Mouse (Mus musculus): ENCODE results near the gene Gpatch2. TPM values are rescaled to one million over a fixed set of nuclear protein-coding genes. Genes with fewer than 3 reads are reported as not detected.

Gene Gpatch2
- polyA plus RNA-seq, 1 experiment from 2014 or later: 30.4 TPM

DNA sequence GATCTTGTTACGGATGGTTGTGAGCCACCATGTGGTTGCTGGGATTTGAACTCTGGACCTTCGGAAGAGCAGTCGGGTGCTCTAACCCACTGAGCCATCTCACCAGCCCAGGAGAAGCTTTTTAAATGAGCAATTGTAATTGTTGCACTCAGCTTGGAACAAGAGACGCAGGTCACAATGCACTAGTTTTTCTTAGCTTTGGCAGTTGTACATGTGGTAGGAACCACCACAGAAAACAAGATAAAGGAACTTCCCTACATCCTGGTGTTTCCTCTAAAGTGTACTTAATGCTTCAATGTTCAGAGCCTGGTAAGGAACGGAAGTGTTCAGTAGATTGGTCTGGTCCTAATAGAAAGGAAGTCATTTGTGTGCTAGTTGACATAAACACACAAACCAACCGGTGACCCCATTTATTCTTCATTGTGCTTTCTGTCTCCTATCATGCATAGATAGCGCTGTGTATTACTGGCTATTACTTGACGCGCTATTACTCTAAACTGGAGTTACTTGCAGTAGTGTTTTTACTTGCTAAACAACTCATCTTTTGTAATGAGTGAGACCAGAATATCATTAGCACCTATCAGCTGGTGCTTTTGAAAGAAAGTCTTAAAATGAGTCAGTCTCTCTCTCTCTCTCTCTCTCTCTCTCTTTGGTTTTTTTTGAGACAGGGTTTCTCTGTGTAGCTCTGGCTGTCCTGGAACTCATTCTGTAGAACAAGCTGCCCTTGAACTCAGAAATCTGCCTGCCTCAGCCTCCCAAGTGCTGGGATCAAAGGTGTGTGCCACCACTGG lies 1.5 kb downstream of the Gpatch2 start:
- Histone ChIP-seq H3K27ac (ENCODE audit: low read depth, low read length) (no peak overlapping the region), H3K4me2 (ENCODE audit: low read depth) (no peak overlapping the region), H3K4me1 (ENCODE audit: control insufficient read depth, insufficient read depth, low read length) (0 out of 2 replicates have a peak, but pooled peaks cover 3% of the 10 kb centered on the region), H3K9ac (ENCODE audit: low read length) (no peak overlapping the region), H3K27me3 (ENCODE audit: control insufficient read depth, insufficient read depth, low read length) (no peaks in the 10 kb centered on the region), H3K4me3 (ENCODE audit: low read depth, low read length) (no peak overlapping the region), H3K36me3 (ENCODE audit: control insufficient read depth, insufficient read depth, low read length) (no peaks in the 10 kb centered on the region), H3K9me3 (ENCODE audit: control insufficient read depth, low read length) (no peaks in the 10 kb centered on the region)
- no peak for ATAC-seq (ENCODE audit: insufficient read depth, low FRiP score, low TSS enrichment)
- DNase-seq (ENCODE audit: low spot score): no peak
- WGBS: 93% methylated on average over 9 of the region's 9 CpGs

DNA sequence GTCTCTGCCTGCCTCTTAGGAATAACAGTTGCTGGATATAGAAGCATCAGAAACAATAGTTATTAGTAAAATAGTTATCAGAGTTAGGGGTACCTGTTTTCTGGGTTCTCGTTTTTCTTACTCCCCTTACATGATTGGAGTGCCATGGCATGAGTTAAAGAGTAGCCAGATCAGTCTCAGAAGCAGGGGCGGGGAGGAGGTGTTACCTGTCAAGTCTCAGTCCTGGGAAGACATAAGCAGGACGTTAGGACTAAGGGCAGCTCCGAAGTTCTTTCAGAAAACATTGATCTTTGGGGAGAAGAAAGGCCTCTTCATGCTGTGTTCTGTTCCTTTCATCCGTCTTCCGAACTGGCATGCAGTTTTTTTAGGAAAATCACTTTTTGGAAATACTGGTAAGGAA lies 5.4 kb downstream of the Gpatch2 start:
- 79% methylated on average over 6 of the region's 6 CpGs for WGBS
- no peaks in the 10 kb centered on the region for H3K27me3 ChIP-seq (ENCODE audit: control insufficient read depth, insufficient read depth, low read length)

DNA sequence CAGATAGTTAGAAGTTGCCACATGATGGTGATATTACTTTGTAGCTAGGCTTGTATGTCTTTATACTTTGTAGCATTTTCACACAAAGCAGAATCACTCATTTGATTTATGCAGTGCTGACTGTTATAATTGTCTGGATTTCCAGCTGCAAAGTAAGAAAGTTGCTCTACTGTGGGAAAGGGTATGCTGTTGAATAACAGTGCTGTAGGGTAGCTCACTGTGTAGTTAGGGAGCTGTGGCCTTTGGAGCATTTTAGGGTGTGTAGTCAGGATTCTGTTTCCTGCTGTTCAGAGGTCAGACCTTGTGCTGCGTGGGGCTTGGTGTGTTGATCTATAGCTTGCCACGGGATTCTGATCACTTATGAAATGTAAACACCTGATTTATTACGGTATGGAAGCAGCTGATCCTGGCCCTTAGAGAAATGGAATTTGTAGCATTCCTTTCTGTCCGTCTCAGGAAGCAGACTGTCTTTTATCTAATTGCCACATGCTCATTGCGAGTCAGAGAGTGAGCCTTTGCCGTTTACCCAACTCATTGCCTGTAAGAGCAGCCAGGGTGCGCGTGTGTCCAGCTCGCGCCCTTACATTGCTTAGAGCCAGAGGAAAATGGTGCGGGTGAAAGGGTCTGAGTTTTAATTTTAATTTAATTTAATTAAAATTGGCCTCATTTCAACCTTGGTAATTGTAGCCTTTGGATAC lies 11.2 kb downstream of the Gpatch2 start:
- Histone ChIP-seq H3K4me1 (ENCODE audit: control insufficient read depth, insufficient read depth, low read length) (0 out of 2 replicates have a peak, but pooled peaks cover 2% of the 10 kb centered on the region), H3K9me3 (ENCODE audit: control insufficient read depth, low read length) (no peaks in the 10 kb centered on the region), H3K27ac (ENCODE audit: low read depth, low read length) (no peak overlapping the region), H3K9ac (ENCODE audit: low read length) (no peak overlapping the region), H3K36me3 (ENCODE audit: control insufficient read depth, insufficient read depth, low read length) (no peaks in the 10 kb centered on the region), H3K27me3 (ENCODE audit: control insufficient read depth, insufficient read depth, low read length) (no peaks in the 10 kb centered on the region), H3K4me2 (ENCODE audit: low read depth) (no peak overlapping the region), H3K4me3 (ENCODE audit: low read depth, low read length) (no peak overlapping the region)
- DNase-seq (ENCODE audit: low spot score) (no peak), ATAC-seq (ENCODE audit: insufficient read depth, low FRiP score, low TSS enrichment) (no peak)
- WGBS: 76% methylated on average over 11 of the region's 11 CpGs

More for the DNA sequence above, 5.4 kb downstream of the Gpatch2 start:
- no peak for ATAC-seq (ENCODE audit: insufficient read depth, low FRiP score, low TSS enrichment)
- no peak for DNase-seq (ENCODE audit: low spot score)
- no peak overlapping the region for H3K9ac ChIP-seq (ENCODE audit: low read length)
- H3K4me3 ChIP-seq (ENCODE audit: low read depth, low read length): no peak overlapping the region
- H3K4me2 ChIP-seq (ENCODE audit: low read depth): no peak overlapping the region
- H3K36me3 ChIP-seq (ENCODE audit: control insufficient read depth, insufficient read depth, low read length): no peaks in the 10 kb centered on the region
- H3K4me1 ChIP-seq (ENCODE audit: control insufficient read depth, insufficient read depth, low read length): 0 out of 2 replicates have a peak, but pooled peaks cover 3% of the 10 kb centered on the region
- H3K9me3 ChIP-seq (ENCODE audit: control insufficient read depth, low read length): no peaks in the 10 kb centered on the region
- H3K27ac ChIP-seq (ENCODE audit: low read depth, low read length): no peak overlapping the region

DNA sequence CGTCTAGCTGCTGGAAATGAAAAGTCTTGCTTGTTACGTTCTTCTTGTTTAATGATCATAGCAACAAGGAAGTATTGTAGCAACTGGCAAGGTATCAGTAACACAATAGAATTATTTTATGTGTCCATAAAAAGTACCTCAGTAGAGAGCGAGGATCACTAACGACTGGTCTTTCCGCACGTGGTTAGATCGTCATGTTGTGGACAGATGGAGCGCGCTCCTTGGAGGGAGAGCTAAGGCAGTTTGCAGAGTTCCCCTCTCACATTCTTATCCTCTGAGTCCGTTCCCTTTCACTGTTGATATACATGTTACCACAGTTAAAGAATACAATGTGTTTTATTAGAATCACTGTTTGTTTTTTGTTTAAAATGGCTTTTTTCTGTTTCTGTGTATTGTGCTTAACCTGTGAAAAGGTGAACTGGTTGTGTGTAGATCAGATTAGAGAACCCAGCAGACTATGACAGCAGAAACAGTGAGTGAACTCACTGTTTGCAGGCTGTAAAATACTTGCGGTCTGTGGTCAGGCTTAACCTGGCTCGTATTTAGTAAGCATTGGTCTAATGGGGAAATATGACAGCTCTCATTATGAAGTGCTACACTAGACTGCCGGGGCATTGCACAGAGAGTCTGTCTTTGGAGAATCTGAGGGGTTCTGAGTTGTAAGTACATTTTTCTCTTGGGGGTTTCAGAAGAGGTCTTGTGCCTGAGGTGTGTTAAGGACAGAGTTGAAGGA lies 13.3 kb downstream of the Gpatch2 start:
- no peak overlapping the region for H3K9ac ChIP-seq (ENCODE audit: low read length)
- ATAC-seq (ENCODE audit: insufficient read depth, low FRiP score, low TSS enrichment) (no peak), DNase-seq (ENCODE audit: low spot score) (no peak)
- H3K27ac ChIP-seq (ENCODE audit: low read depth, low read length): no peak overlapping the region
- H3K9me3 ChIP-seq (ENCODE audit: control insufficient read depth, low read length): no peaks in the 10 kb centered on the region
- no peaks in the 10 kb centered on the region for H3K27me3 ChIP-seq (ENCODE audit: control insufficient read depth, insufficient read depth, low read length)
- no peak overlapping the region for H3K4me3 ChIP-seq (ENCODE audit: low read depth, low read length)
- WGBS: 85% methylated on average over 13 of the region's 13 CpGs
- H3K36me3 ChIP-seq (ENCODE audit: control insufficient read depth, insufficient read depth, low read length): no peaks in the 10 kb centered on the region; the same call in 1 of the 2 replicates
- 0 out of 2 replicates have a peak, but pooled peaks cover 2% of the 10 kb centered on the region for H3K4me1 ChIP-seq (ENCODE audit: control insufficient read depth, insufficient read depth, low read length)
- H3K4me2 ChIP-seq (ENCODE audit: low read depth): no peak overlapping the region

DNA sequence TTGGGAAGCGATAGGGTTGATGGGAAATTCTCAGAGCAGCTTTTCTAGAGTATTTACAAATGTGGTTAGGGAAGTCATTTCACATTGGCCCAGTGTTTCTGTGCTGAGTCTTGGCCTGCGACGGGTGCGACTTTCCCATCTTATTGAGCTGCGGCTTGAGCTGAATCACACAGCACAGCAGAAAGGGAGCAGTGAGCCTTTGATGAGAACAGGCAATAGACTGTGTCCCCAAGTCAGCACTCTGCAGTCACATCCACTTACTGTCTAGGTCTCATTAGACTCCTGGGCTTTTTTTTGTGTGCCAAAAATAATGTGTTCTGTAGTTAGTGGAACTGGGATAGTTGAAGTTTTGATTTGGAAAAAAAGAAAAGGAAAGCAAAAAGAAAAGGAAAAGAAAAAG lies 14.9 kb downstream of the Gpatch2 start:
- H3K4me2 ChIP-seq (ENCODE audit: low read depth): no peak overlapping the region
- H3K4me3 ChIP-seq (ENCODE audit: low read depth, low read length): no peak overlapping the region
- H3K27ac ChIP-seq (ENCODE audit: low read depth, low read length): no peak overlapping the region
- 83% methylated on average over 5 of the region's 5 CpGs for WGBS
- no peaks in the 10 kb centered on the region for H3K9me3 ChIP-seq (ENCODE audit: control insufficient read depth, low read length)
- ATAC-seq (ENCODE audit: insufficient read depth, low FRiP score, low TSS enrichment) (no peak), DNase-seq (ENCODE audit: low spot score) (no peak)
- H3K27me3 ChIP-seq (ENCODE audit: control insufficient read depth, insufficient read depth, low read length): no peaks in the 10 kb centered on the region
- H3K4me1 ChIP-seq (ENCODE audit: control insufficient read depth, insufficient read depth, low read length): 0 out of 2 replicates have a peak, but pooled peaks cover 2% of the 10 kb centered on the region
- no peak overlapping the region for H3K9ac ChIP-seq (ENCODE audit: low read length)
- no peaks in the 10 kb centered on the region; the same call in 1 of the 2 replicates for H3K36me3 ChIP-seq (ENCODE audit: control insufficient read depth, insufficient read depth, low read length)

DNA sequence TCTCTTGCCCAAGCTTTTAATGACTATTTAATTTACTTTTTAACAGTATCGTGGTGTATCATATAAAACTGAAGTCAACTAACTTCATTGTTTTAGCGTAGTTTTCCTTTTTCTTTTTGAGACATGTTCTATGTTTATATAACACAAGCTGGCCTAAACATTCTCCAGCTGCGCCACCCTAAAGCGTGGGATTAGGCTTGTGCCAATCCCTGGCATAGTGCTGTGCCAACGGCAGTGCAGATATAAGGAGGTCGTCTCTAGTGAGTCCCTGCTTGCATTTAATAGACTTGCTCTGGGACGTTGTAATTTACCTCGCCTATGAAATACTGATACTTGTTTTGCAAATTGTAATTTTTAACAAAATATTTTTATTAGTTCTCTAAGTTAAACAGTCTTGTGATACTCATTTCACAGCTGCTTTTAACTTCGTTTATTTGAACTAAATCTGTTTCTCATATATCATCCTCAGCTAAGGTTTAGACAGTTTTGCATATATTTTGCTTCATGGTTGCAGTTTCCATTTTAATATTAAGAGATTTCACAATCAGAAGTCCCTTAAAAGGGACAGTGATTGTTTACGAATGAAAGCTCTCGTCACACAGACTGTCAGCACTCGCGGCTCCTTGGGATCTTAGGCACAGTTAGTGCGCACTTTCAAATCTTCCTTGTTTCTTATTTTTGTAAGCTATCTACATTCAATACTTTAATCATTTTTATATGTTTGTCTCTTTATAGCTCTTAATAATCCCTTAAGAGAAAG lies 17.1 kb downstream of the Gpatch2 start:
- Histone ChIP-seq H3K4me1 (ENCODE audit: control insufficient read depth, insufficient read depth, low read length) (no peaks in the 10 kb centered on the region), H3K27ac (ENCODE audit: low read depth, low read length) (no peak overlapping the region), H3K9ac (ENCODE audit: low read length) (no peak overlapping the region), H3K4me2 (ENCODE audit: low read depth) (no peak overlapping the region), H3K27me3 (ENCODE audit: control insufficient read depth, insufficient read depth, low read length) (no peaks in the 10 kb centered on the region), H3K9me3 (ENCODE audit: control insufficient read depth, low read length) (no peaks in the 10 kb centered on the region), H3K4me3 (ENCODE audit: low read depth, low read length) (no peak overlapping the region), H3K36me3 (ENCODE audit: control insufficient read depth, insufficient read depth, low read length) (no peaks in the 10 kb centered on the region; the same call in 1 of the 2 replicates)
- ATAC-seq (ENCODE audit: insufficient read depth, low FRiP score, low TSS enrichment) (no peak), DNase-seq (ENCODE audit: low spot score) (no peak)
- WGBS: 86% methylated on average over 14 of the region's 14 CpGs

DNA sequence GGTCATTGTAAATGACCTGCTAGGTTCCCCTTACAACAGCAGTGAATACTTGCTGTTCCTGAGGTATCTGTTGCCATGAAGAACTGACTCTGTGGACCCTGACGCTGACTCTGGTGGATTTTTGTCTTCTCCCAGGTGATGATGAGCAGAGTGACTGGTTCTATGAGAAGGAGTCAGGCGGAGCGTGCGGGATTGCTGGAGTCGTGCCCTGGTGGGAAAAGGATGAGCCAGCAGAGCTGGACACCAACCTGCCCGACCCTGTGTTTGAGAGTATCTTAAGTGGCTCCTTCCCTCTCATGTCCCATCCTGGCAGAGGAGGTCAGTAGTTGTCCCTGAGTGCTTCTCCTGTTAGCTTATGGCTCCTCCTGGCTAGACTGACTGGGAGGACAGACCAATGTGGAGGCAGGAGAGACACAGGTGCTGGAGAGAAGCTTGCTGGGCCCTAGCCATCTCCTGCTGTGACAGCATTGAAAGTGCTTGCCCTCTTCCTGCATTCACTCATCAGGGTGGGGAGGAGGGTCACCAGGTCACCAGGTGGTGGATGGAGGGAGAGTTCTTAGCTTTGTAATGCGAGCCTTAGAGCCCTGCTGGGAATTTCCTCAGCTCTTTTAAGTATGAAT lies 17.8 kb downstream of the Gpatch2 start:
- Histone ChIP-seq H3K36me3 (ENCODE audit: control insufficient read depth, insufficient read depth, low read length) (no peaks in the 10 kb centered on the region; the same call in 1 of the 2 replicates), H3K9me3 (ENCODE audit: control insufficient read depth, low read length) (no peaks in the 10 kb centered on the region), H3K9ac (ENCODE audit: low read length) (no peak overlapping the region), H3K4me3 (ENCODE audit: low read depth, low read length) (no peak overlapping the region), H3K4me2 (ENCODE audit: low read depth) (no peak overlapping the region), H3K4me1 (ENCODE audit: control insufficient read depth, insufficient read depth, low read length) (no peaks in the 10 kb centered on the region), H3K27ac (ENCODE audit: low read depth, low read length) (no peak overlapping the region), H3K27me3 (ENCODE audit: control insufficient read depth, insufficient read depth, low read length) (no peaks in the 10 kb centered on the region)
- peak; percentile 17 for DNase-seq (ENCODE audit: low spot score)
- ATAC-seq (ENCODE audit: insufficient read depth, low FRiP score, low TSS enrichment): no peak
- 48% methylated on average over 7 of the region's 7 CpGs for WGBS

DNA sequence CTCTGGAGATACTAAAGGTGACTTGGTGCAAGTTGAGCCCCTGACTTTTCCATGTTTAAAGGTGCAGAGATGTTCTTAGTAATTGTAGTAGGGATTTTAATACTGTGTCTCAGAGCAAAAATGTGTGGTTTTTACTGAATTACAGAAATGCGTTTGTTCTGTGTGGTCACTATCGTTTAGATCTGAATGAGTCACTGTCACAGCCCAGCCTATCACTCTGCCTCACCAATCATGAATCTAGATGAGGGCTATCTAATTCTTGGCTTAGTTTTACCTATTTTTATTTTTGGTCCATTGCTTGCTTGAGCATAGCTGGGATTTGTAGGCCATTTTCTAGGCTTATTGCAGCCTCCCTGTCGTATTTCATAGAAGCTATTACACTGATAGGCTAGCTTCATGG lies 19.9 kb downstream of the Gpatch2 start:
- Histone ChIP-seq H3K36me3 (ENCODE audit: control insufficient read depth, insufficient read depth, low read length) (no peaks in the 10 kb centered on the region; the same call in 1 of the 2 replicates), H3K27ac (ENCODE audit: low read depth, low read length) (no peak overlapping the region), H3K4me2 (ENCODE audit: low read depth) (no peak overlapping the region), H3K9ac (ENCODE audit: low read length) (no peak overlapping the region), H3K4me3 (ENCODE audit: low read depth, low read length) (no peak overlapping the region), H3K9me3 (ENCODE audit: control insufficient read depth, low read length) (no peaks in the 10 kb centered on the region), H3K27me3 (ENCODE audit: control insufficient read depth, insufficient read depth, low read length) (no peaks in the 10 kb centered on the region), H3K4me1 (ENCODE audit: control insufficient read depth, insufficient read depth, low read length) (no peaks in the 10 kb centered on the region)
- ATAC-seq (ENCODE audit: insufficient read depth, low FRiP score, low TSS enrichment) (no peak), DNase-seq (ENCODE audit: low spot score) (no peak)
- WGBS: 89% methylated on average over 3 of the region's 3 CpGs

Measured in neural tube, embryonic 11.5 days (tissue).